Mouse (Mus musculus) spleen, adult 2 months (tissue): ENCODE data around the gene Ms4a3.

Experiments used
- CTCF ChIP-seq: fragments of 200-500 bp; IDR thresholded peaks from 2 replicates; pipeline ENCODE4 v1.5.1; 2011; ENCODE audit warnings: mild to moderate bottlenecking, inconsistent platforms; ENCODE audit not compliant: insufficient read depth, insufficient read length, insufficient replicate concordance; ENCODE audit errors: extremely low read depth
- POLR2A ChIP-seq: fragments of 200-500 bp; IDR thresholded peaks from 2 replicates; pipeline ENCODE4 v1.6.1; 2011; ENCODE audit warnings: low read depth, low read length, inconsistent platforms

GRCm38 (mm10) chr19:11661562-11661961 is 20.9 kb upstream of the Ms4a3 start:
- no peak for TF ChIP-seq POLR2A
- no peak for TF ChIP-seq CTCF
